Mouse (Mus musculus): Measurements from ENCODE around the gene Mfap5. TPM values are rescaled to one million over a fixed set of nuclear protein-coding genes. Genes with fewer than 3 reads are reported as not detected.
A peak's percentile ranks its signal among the peaks of the same experiment; 100 is the strongest.
"Not testable (repeated sequence)": the region's sequence is repeated elsewhere in the genome, so short reads cannot be mapped to it uniquely, and the experiment has no call there.

The Mfap5 gene
- total and polyA plus RNA-seq, 3 experiments = not detected

- not testable (repeated sequence) for H3K27me3 ChIP-seq (ENCODE audit: control insufficient read depth in 1 of 2, insufficient read depth in 2 of 2, low read length in 2 of 2); H3K27ac ChIP-seq (ENCODE audit: control insufficient read depth, low read depth, low read length); H3K9me3 ChIP-seq (replicated peaks; ENCODE audit: insufficient read depth, low read length); H3K79me2 ChIP-seq (ENCODE audit: control insufficient read depth, insufficient read depth, low read length, poor library complexity); H3K4me3 ChIP-seq (ENCODE audit: control insufficient read depth in 1 of 2, insufficient read depth in 1 of 2, low read depth in 2 of 2, low read length in 2 of 2); H3K4me1 ChIP-seq (ENCODE audit: control insufficient read depth in 1 of 2, insufficient read depth in 2 of 2, low read length in 2 of 2); H3K36me3 ChIP-seq (ENCODE audit: control insufficient read depth in 1 of 2, insufficient read depth in 2 of 2, low read length in 2 of 2); DNase-seq (ENCODE audit: low read depth, low spot score); H3K9ac ChIP-seq (ENCODE audit: control insufficient read depth, low read depth, low read length, poor library complexity, severe bottlenecking)
- TF ChIP-seq ZNF384 (IDR thresholded peaks at IDR 0.05; ENCODE audit: low read depth, low read length) = 0 out of 2 replicates have a peak, but pooled peaks have one; percentile 44
Observed at GRCm38 (mm10) chr6:122542459-122542858, 36.8 kb downstream of the Mfap5 start.

- H3K36me3 ChIP-seq (ENCODE audit: control insufficient read depth in 1 of 2, insufficient read depth in 2 of 2, low read length in 2 of 2) = no peaks in the 10 kb centered on the region
- no peak overlapping the region for H3K27ac ChIP-seq (ENCODE audit: control insufficient read depth, low read depth, low read length)
- no peaks in the 10 kb centered on the region for H3K9me3 ChIP-seq (replicated peaks; ENCODE audit: insufficient read depth, low read length)
- no peak for DNase-seq (ENCODE audit: low read depth, low spot score)
- TF ChIP-seq ELF1 (IDR thresholded peaks at IDR 0.05; ENCODE audit: low read depth, low read length) (no peak), TBP (IDR thresholded peaks at IDR 0.05; ENCODE audit: low read depth, low read length) (no peak), ZKSCAN1 (IDR thresholded peaks at IDR 0.05; ENCODE audit: low read depth, low read length) (no peak), CTCF (IDR thresholded peaks at IDR 0.05 in 2 of 3, conservative IDR thresholded peaks at IDR 0.05 in 1 of 3; ENCODE audit: control insufficient read depth in 1 of 3, insufficient read depth in 1 of 3, low read depth in 2 of 3, low read length in 3 of 3, poor library complexity in 1 of 3, severe bottlenecking in 1 of 3) (no peak), MXI1 (IDR thresholded peaks at IDR 0.05; ENCODE audit: low read depth, low read length) (no peak), UBTF (IDR thresholded peaks at IDR 0.05; ENCODE audit: borderline replicate concordance, insufficient read depth, low read depth, low read length) (no peak), POLR2AphosphoS5 (IDR thresholded peaks at IDR 0.05; ENCODE audit: borderline replicate concordance, low read depth, low read length) (no peak), TAL1 (IDR thresholded peaks at IDR 0.05; ENCODE audit: low read length) (no peak), USF2 (IDR thresholded peaks at IDR 0.05; ENCODE audit: borderline replicate concordance in 1 of 2, insufficient read depth in 1 of 2, low read depth in 1 of 2, low read length in 2 of 2) (no peak), MEF2A (IDR thresholded peaks at IDR 0.05; ENCODE audit: extremely low read depth, insufficient replicate concordance, low read depth, low read length, poor library complexity, severe bottlenecking) (no peak), POLR2AphosphoS2 (IDR thresholded peaks at IDR 0.05; ENCODE audit: low read length) (no peak), ZMIZ1 (IDR thresholded peaks at IDR 0.05; ENCODE audit: low read depth, low read length) (no peak), SMC3 (IDR thresholded peaks at IDR 0.05; ENCODE audit: low read depth, low read length) (no peak), KAT2A (conservative IDR thresholded peaks at IDR 0.05; ENCODE audit: low read depth, low read length) (no peak), MAX (IDR thresholded peaks at IDR 0.05; ENCODE audit: low read length) (no peak), MYC (IDR thresholded peaks at IDR 0.05; ENCODE audit: low read depth, low read length) (no peak)
- H3K27me3 ChIP-seq (ENCODE audit: control insufficient read depth in 1 of 2, insufficient read depth in 2 of 2, low read length in 2 of 2) = peaks cover 0 to 6% of the 10 kb centered on the region in 2 experiments; a peak in 2 of 4 replicates
- H3K9ac ChIP-seq (ENCODE audit: control insufficient read depth, low read depth, low read length, poor library complexity, severe bottlenecking) = no peak overlapping the region
- no peaks in the 10 kb centered on the region for H3K79me2 ChIP-seq (ENCODE audit: control insufficient read depth, insufficient read depth, low read length, poor library complexity)
- no peak overlapping the region for H3K4me3 ChIP-seq (ENCODE audit: control insufficient read depth in 1 of 2, insufficient read depth in 1 of 2, low read depth in 2 of 2, low read length in 2 of 2)
- no peaks in the 10 kb centered on the region for H3K4me1 ChIP-seq (ENCODE audit: control insufficient read depth in 1 of 2, insufficient read depth in 2 of 2, low read length in 2 of 2)
Observed at GRCm38 (mm10) chr6:122543574-122543973, 37.9 kb downstream of the Mfap5 start.
